Mouse (Mus musculus) ES-E14 (cell line): Measurements from ENCODE around the gene Pfn2.

ENCODE experiments used
- CHD2 ChIP-seq: IDR thresholded peaks from 2 replicates; pipeline ENCODE4 v1.6.1; 2014; ENCODE audit warnings: mild to moderate bottlenecking, low read depth, low read length, inconsistent platforms
- HCFC1 ChIP-seq: IDR thresholded peaks from 2 replicates; pipeline ENCODE4 v1.6.1; 2012; ENCODE audit warnings: low read length, inconsistent platforms, borderline replicate concordance; ENCODE audit not compliant: insufficient read depth
- MAFK ChIP-seq: IDR thresholded peaks from 2 replicates; pipeline ENCODE4 v1.6.1; 2014; ENCODE audit warnings: mild to moderate bottlenecking, low read depth, low read length, inconsistent platforms; ENCODE audit not compliant: insufficient read depth
- ZC3H11A ChIP-seq: IDR thresholded peaks from 2 replicates; pipeline ENCODE4 v1.6.1; 2012; ENCODE audit warnings: low read depth, mild to moderate bottlenecking, inconsistent platforms, low read length, borderline replicate concordance
- ZNF384 ChIP-seq: IDR thresholded peaks from 2 replicates; pipeline ENCODE4 v1.6.1; 2012; ENCODE audit warnings: low read depth, low read length, inconsistent platforms

- TF ChIP-seq MAFK = no peak
- no peak for TF ChIP-seq ZNF384
- no peak for TF ChIP-seq ZC3H11A
- no peak for TF ChIP-seq CHD2
- no peak for TF ChIP-seq HCFC1
These were observed 35.1 kb upstream of the Pfn2 start for GRCm38 (mm10) chr3:57882945-57883344.
